Mouse (Mus musculus) C2C12 (cell line): ENCODE data around the gene Kdm6b.

ENCODE experiments used
- CTCF ChIP-seq: IDR thresholded peaks from one replicate; pipeline ENCODE4 v1.5.1; 2011; ENCODE audit not compliant: control insufficient read depth, insufficient read depth, insufficient read length
- MAX ChIP-seq: IDR thresholded peaks from one replicate; pipeline ENCODE4 v1.6.1; 2011; ENCODE audit warnings: mild to moderate bottlenecking, control low read depth
- MYOD1 ChIP-seq: IDR thresholded peaks from one replicate; pipeline ENCODE4 v1.6.1; 2011; ENCODE audit warnings: low read depth; ENCODE audit not compliant: control insufficient read depth, insufficient read length
- MYOG ChIP-seq: IDR thresholded peaks from one replicate; pipeline ENCODE4 v1.6.1; 2011; ENCODE audit not compliant: control insufficient read depth, insufficient read length; ENCODE audit errors: extremely low read depth
- USF1 ChIP-seq: IDR thresholded peaks from one replicate; pipeline ENCODE4 v1.6.1; 2011; ENCODE audit warnings: low read depth, mild to moderate bottlenecking, control low read depth, moderate library complexity

GRCm38 (mm10) chr11:69397581-69398057 lies 15.9 kb downstream of the Kdm6b start:
- TF ChIP-seq USF1: no peak
- no peak for TF ChIP-seq CTCF
- TF ChIP-seq MYOD1: no peak
- no peak for TF ChIP-seq MYOG
- TF ChIP-seq MAX: no peak
